Mouse (Mus musculus): ENCODE measurements at regions not wholly inside any gene's neighbourhood (a gene's known extent, or its start where the extent isn't known, plus 50 kb on each side); places are given as distances from the start of the nearest gene placed in this dataset.

DNA sequence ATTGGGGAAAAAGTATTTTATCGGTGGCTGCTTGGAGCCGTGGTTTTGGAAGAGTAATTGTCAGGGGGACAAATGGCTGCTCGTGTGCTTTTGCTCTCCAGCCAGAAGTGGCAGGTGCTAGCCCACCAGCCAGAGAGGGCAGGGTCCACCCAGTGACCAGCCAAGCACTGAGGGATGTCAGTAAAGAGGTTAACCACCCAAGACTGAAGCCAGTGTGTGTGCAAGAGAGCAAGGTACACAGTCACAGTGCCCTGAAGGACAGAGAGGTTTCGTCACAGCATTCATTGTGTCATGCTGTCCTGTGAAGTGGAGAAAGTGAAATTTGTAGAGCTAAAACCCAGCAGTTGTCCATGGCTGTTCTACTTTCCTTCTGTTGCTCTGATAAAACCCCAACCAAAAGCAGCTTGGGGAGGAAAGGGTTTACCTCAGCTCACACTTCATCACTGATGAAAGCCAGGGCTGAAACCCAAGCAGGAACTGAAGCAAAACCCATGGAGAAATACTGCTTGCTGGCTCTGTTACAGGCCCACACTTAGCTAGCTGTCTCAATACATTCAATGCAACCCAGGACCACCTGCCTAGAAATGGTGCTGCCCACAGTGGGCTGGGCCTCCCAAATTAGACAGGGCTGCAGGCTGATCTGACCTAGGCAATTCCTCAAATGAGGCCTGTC, 126.8 kb upstream of the Irf2bp2 start:
- WGBS (ENCODE audit: insufficient replicate concordance) = 59% methylated on average over 4 of the region's 4 CpGs
- ATAC-seq (ENCODE audit: low read depth) (peak; percentile 67), DNase-seq (no peak)
- no peaks in the 10 kb centered on the region for H3K9me3 ChIP-seq (replicated peaks)
- no peak overlapping the region for H3K4me2 ChIP-seq
- no peaks in the 10 kb centered on the region for H3K36me3 ChIP-seq
- peaks cover 7% of the 10 kb centered on the region for H3K4me1 ChIP-seq (replicated peaks)
- H3K27me3 ChIP-seq = no peaks in the 10 kb centered on the region
- H3K27ac ChIP-seq = peak overlapping the region; percentile 55
- no peak overlapping the region for H3K9ac ChIP-seq
- no peak overlapping the region for H3K4me3 ChIP-seq (replicated peaks)

DNA sequence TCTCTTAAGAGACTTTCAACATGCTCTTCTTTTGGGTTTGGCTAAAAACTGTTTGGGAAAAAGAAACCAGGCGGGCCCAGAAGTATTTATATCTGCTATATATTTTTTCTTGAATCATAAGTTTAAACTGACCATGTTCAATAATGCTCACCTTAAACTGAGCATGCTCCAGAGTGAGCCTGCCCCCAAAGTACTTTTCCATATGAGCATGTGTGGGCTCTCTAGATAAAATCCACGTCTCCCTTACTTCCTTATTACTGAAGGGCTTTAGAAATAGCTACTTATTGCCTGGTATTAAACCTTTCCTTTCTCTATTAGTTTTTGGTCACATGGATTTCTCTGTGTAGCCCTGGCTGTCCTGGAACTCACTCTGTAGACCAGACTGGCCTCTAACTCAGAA, 126.0 kb upstream of the Irf2bp2 start:
- ATAC-seq (ENCODE audit: low read depth) (no peak), DNase-seq (no peak)
- no peak overlapping the region for H3K9ac ChIP-seq
- H3K4me3 ChIP-seq (replicated peaks) = no peak overlapping the region
- H3K27ac ChIP-seq = no peak overlapping the region
- no peaks in the 10 kb centered on the region for H3K27me3 ChIP-seq
- no peaks in the 10 kb centered on the region for H3K9me3 ChIP-seq (replicated peaks)
- 37% methylated on average over 2 of the region's 2 CpGs for WGBS (ENCODE audit: insufficient replicate concordance)
- peaks cover 7% of the 10 kb centered on the region for H3K4me1 ChIP-seq (replicated peaks)
- no peaks in the 10 kb centered on the region for H3K36me3 ChIP-seq
- H3K4me2 ChIP-seq = no peak overlapping the region

DNA sequence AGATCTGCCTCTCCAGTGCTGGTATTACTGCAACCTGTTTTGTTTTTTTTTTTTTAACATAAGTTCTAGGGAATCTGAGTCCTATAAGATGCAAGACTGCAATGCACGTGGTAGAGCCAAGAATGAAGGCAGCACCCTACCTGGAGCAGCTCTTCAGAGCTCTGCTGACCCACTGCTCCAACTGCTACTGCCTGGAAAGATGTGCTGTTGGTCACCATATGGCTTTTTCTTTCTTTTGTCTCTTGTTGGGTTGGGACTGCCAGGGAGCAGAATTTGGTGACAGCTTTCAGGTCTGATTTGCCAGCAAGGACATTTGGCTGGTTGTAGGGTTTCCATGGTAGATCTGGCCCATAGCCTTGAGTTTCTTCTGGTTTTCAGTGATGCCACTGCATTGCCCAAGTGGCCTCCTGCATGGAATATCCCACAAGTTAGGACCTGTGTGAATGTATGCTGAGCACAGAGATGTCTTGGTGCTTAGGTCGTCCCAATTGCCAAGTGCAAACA, 123.9 kb upstream of the Irf2bp2 start:
- H3K4me1 ChIP-seq (replicated peaks) = peaks cover 7% of the 10 kb centered on the region
- no peak for DNase-seq
- H3K4me3 ChIP-seq (replicated peaks) = no peak overlapping the region
- no peaks in the 10 kb centered on the region for H3K27me3 ChIP-seq
- no peaks in the 10 kb centered on the region for H3K36me3 ChIP-seq
- H3K27ac ChIP-seq = no peak overlapping the region
- ATAC-seq (ENCODE audit: low read depth) = no peak
- H3K4me2 ChIP-seq = no peak overlapping the region
- H3K9ac ChIP-seq = no peak overlapping the region
- 56% methylated on average over 2 of the region's 2 CpGs for WGBS (ENCODE audit: insufficient replicate concordance)
- no peaks in the 10 kb centered on the region for H3K9me3 ChIP-seq (replicated peaks)

DNA sequence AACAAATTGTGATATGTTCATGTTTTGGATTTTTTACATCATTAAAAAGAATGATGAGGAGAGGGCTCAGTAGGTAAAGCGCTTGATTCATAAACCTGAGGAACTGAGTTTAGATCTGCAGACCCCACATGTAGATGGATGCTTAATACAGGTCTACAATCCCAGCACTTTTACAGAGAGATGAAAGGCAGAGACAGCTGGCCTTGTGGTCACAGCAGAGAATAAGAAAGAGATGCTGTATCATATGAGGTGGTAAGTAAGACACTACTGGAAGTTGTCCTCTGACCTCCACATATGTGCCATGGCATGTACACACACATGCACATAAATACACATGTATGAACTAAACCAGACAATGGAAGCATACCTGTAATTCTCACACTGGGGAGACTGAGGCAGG, 121.9 kb upstream of the Irf2bp2 start:
- H3K9me3 ChIP-seq (replicated peaks) = no peaks in the 10 kb centered on the region
- ATAC-seq (ENCODE audit: low read depth) (no peak), DNase-seq (no peak)
- H3K36me3 ChIP-seq = no peaks in the 10 kb centered on the region
- peaks cover 3% of the 10 kb centered on the region for H3K4me1 ChIP-seq (replicated peaks)
- no peak overlapping the region for H3K4me2 ChIP-seq
- H3K27ac ChIP-seq = no peak overlapping the region
- H3K27me3 ChIP-seq = no peaks in the 10 kb centered on the region
- H3K4me3 ChIP-seq (replicated peaks) = no peak overlapping the region
- H3K9ac ChIP-seq = no peak overlapping the region
- WGBS (ENCODE audit: insufficient replicate concordance) = 75% methylated on average over 1 of the region's 1 CpGs

DNA sequence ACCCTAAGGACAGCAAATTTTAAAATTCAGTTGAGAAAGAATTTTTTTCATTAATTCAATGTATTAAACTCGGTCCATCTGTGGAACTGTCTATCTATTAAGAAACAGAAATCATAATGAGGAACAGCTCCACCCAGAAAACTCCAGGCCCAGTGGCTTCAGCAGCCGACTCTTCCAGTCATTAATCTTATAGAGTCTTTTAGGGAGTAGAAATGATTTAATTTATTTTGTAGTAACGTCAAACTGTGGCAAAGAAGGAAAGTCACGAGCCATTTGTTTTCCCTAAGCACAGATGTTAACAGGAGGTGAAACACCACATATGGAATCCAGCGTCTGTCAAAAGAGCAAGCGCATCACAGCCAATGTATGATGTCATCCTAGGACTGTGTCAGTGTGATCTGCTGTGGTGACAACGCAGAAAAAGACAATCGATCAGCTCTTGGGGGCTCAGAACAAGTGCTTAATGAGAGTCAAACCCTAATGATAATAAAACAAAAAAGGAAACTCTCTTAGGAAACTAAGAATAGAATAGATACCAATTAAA, 119.9 kb upstream of the Irf2bp2 start:
- Histone ChIP-seq H3K27me3 (no peaks in the 10 kb centered on the region), H3K9me3 (replicated peaks) (no peaks in the 10 kb centered on the region), H3K4me1 (replicated peaks) (no peaks in the 10 kb centered on the region), H3K4me2 (no peak overlapping the region), H3K36me3 (no peaks in the 10 kb centered on the region), H3K9ac (no peak overlapping the region), H3K4me3 (replicated peaks) (no peak overlapping the region), H3K27ac (no peak overlapping the region)
- ATAC-seq (ENCODE audit: low read depth) (no peak), DNase-seq (no peak)
- 61% methylated on average over 8 of the region's 8 CpGs for WGBS (ENCODE audit: insufficient replicate concordance)

DNA sequence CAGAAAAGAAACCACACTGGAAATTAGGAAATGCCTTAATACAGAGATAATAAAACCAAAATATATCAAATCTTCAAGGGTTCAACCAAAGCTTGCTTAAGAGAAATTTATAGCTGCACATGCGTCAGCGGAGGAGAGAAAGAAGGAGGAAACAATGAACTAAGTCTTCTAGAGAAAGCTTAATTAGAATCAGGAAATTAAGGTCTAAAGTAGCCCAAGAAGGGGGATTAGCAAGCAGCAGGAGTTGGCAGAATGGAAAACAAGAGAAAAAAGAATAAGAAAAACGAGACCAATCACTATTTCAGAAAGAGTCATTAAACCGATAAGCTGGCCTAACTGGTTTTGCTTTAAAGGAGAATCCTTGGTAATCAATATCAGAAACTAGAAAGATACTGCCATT, 119.4 kb upstream of the Irf2bp2 start:
- Histone ChIP-seq H3K27me3 (no peaks in the 10 kb centered on the region), H3K9me3 (replicated peaks) (no peaks in the 10 kb centered on the region), H3K36me3 (no peaks in the 10 kb centered on the region), H3K4me2 (no peak overlapping the region), H3K4me1 (replicated peaks) (no peaks in the 10 kb centered on the region), H3K27ac (no peak overlapping the region), H3K9ac (no peak overlapping the region), H3K4me3 (replicated peaks) (no peak overlapping the region)
- 66% methylated on average over 4 of the region's 4 CpGs for WGBS (ENCODE audit: insufficient replicate concordance)
- ATAC-seq (ENCODE audit: low read depth) = no peak
- DNase-seq = no peak

DNA sequence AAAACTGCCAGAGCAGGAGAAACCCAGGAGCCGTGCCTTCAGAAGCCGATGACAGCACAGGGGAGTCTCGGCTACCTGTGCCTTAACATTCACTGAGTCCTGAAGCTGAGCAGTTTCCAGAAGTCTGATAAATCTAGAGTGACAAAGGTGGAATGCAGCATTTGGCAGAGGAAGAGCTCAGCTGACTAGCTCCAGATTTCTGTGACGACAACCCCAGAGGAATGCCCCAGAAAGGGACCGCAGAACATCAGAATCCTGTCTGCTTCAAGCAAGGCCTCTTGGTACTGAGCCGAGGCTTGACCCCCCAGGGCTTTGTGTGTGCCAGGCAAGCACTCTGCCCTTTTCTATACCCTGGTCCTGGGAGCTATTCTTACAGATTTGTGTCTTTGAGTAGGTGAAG, 119.0 kb upstream of the Irf2bp2 start:
- no peak overlapping the region for H3K4me2 ChIP-seq
- H3K27me3 ChIP-seq = no peaks in the 10 kb centered on the region
- H3K4me3 ChIP-seq (replicated peaks) = no peak overlapping the region
- no peak overlapping the region for H3K27ac ChIP-seq
- H3K9ac ChIP-seq = no peak overlapping the region
- H3K9me3 ChIP-seq (replicated peaks) = no peaks in the 10 kb centered on the region
- DNase-seq (no peak), ATAC-seq (ENCODE audit: low read depth) (no peak)
- H3K36me3 ChIP-seq = no peaks in the 10 kb centered on the region
- WGBS (ENCODE audit: insufficient replicate concordance) = 75% methylated on average over 6 of the region's 6 CpGs
- H3K4me1 ChIP-seq (replicated peaks) = no peaks in the 10 kb centered on the region

DNA sequence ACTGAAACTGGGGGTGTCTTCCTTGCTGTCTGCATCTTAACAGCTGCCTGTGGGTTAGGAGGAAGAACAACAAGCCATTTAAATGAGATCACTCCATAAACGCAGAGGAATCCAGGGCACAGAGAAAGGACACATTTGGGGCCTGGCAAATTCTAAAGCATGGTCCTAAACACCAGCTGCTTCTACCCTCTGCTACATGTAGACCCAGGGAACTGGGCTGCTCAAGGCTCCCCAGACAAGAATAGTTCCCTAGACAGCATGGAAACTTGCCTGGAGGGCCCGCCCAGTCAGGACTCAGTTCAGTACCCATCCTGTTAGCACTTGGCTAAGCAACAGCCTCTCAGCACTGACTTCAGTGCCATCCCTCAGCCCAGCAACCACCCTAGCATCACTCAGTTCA, 115.2 kb upstream of the Irf2bp2 start:
- peaks cover 13% of the 10 kb centered on the region for H3K4me1 ChIP-seq (replicated peaks)
- 62% methylated on average over 2 of the region's 2 CpGs for WGBS (ENCODE audit: insufficient replicate concordance)
- H3K4me3 ChIP-seq (replicated peaks) = no peak overlapping the region
- no peaks in the 10 kb centered on the region for H3K36me3 ChIP-seq
- H3K27me3 ChIP-seq = no peaks in the 10 kb centered on the region
- no peak for ATAC-seq (ENCODE audit: low read depth)
- no peak for DNase-seq
- no peak overlapping the region for H3K4me2 ChIP-seq
- H3K27ac ChIP-seq = no peak overlapping the region
- H3K9ac ChIP-seq = no peak overlapping the region
- no peaks in the 10 kb centered on the region for H3K9me3 ChIP-seq (replicated peaks)

DNA sequence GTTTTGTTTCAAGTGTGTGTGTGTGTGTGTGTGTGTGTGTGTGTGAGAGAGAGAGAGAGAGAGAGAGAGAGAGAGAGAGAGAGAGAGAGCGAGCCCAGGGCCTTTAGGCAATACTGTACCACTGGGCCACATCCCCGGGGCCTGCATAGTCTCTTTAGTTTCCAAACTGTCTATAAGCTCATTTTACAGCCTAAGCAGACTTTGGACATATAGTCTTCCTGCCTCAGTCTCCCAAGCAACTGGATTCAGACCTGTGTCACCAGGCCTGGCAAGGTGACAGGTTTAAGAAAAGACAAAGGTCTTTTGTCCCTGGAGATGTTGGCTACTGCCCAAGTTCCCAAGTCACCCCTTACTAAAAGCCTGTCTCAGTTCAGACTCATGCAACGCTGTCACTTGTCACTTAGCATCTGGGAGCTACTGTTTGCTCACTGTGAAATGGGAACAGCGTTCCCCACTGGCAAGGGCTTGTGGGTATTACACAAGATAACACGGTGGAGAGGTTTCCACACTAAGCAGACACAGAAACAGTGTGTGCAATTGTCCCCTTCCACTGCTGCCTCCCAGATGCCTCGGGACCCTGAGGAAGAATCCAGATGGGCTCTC, 113.6 kb upstream of the Irf2bp2 start:
- DNase-seq (no peak), ATAC-seq (ENCODE audit: low read depth) (no peak)
- H3K36me3 ChIP-seq = no peaks in the 10 kb centered on the region
- H3K4me1 ChIP-seq (replicated peaks) = peaks cover 17% of the 10 kb centered on the region
- no peak overlapping the region for H3K4me3 ChIP-seq (replicated peaks)
- no peak overlapping the region for H3K4me2 ChIP-seq
- 48% methylated on average over 6 of the region's 6 CpGs for whole genome bisulfite sequencing (ENCODE audit: insufficient replicate concordance)
- no peak overlapping the region for H3K9ac ChIP-seq
- H3K27me3 ChIP-seq = no peaks in the 10 kb centered on the region
- no peaks in the 10 kb centered on the region for H3K9me3 ChIP-seq (replicated peaks)
- H3K27ac ChIP-seq = no peak overlapping the region

DNA sequence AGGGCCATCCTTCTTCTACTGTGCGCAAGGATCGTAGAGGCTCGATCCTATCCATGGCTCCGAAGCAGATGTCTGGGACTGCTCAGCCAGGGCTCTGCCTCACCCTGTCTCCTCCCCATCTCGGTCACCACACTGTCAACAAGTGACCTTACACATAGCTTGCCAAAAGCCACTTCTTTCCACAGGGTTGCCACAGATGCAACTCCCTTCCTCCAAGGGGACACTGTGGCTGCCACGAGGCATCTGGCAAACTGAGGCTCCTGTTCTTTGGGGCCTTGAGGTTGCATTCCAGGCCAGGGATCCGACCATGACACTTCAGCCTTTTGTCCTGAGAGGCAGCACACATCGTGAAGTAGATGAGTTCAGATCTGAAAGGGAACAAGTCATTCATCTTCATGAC, 112.5 kb upstream of the Irf2bp2 start:
- ATAC-seq (ENCODE audit: low read depth) (no peak), DNase-seq (no peak)
- Histone ChIP-seq H3K4me2 (no peak overlapping the region), H3K9me3 (replicated peaks) (no peaks in the 10 kb centered on the region), H3K4me1 (replicated peaks) (peaks cover 17% of the 10 kb centered on the region), H3K27me3 (no peaks in the 10 kb centered on the region), H3K4me3 (replicated peaks) (no peak overlapping the region), H3K36me3 (no peaks in the 10 kb centered on the region), H3K27ac (no peak overlapping the region), H3K9ac (no peak overlapping the region)
- 71% methylated on average over 8 of the region's 8 CpGs for WGBS (ENCODE audit: insufficient replicate concordance)

DNA sequence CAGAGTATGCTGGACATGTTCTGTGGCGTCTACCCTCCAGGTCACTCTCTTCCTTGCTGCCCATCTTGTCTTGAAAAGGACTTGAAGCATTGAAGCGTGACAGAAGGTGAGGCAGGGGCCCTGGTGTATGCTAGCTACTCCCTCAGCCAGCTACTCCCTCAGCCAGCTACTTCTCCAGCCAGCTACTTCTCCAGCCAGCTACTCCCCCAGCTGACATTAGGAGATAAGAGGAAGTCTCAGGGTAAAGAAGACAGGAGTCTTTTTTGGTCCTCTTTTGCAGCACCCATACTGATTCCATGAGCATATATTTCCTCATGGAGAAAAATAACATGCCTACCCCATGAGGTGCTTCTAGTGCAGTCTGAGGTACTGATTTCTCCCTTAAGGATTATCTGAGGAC, 111.6 kb upstream of the Irf2bp2 start:
- H3K36me3 ChIP-seq = no peaks in the 10 kb centered on the region
- H3K27me3 ChIP-seq = no peaks in the 10 kb centered on the region
- no peak overlapping the region for H3K27ac ChIP-seq
- H3K4me2 ChIP-seq = no peak overlapping the region
- H3K9me3 ChIP-seq (replicated peaks) = no peaks in the 10 kb centered on the region
- H3K4me1 ChIP-seq (replicated peaks) = peaks cover 17% of the 10 kb centered on the region
- no peak overlapping the region for H3K4me3 ChIP-seq (replicated peaks)
- 52% methylated on average over 2 of the region's 2 CpGs for WGBS (ENCODE audit: insufficient replicate concordance)
- ATAC-seq (ENCODE audit: low read depth) (no peak), DNase-seq (no peak)
- H3K9ac ChIP-seq = no peak overlapping the region

DNA sequence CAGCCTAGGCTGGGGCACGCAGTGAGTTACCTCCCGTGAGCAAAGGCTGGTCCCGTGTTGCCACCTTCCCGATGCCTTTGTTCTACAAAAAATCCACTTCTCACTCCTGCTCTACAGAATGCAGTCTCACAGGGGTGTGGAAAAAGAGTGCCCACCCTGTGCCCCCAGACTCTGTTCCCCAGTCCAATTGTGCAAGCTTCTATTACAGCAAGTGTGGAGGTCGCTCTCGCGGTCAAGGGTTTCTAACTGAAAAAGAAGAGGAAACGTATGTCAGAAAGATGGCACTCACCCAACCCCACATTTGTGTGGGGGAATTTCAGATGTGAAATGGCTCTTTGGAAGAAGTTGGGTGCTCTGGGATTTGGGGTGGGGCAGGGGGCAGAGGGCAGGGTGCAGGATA, 110.9 kb upstream of the Irf2bp2 start:
- no peaks in the 10 kb centered on the region for H3K9me3 ChIP-seq (replicated peaks)
- H3K9ac ChIP-seq = no peak overlapping the region
- no peak overlapping the region for H3K4me3 ChIP-seq (replicated peaks)
- no peak overlapping the region for H3K27ac ChIP-seq
- H3K36me3 ChIP-seq = no peaks in the 10 kb centered on the region
- H3K4me1 ChIP-seq (replicated peaks) = peaks cover 18% of the 10 kb centered on the region
- 61% methylated on average over 8 of the region's 8 CpGs for WGBS (ENCODE audit: insufficient replicate concordance)
- no peaks in the 10 kb centered on the region for H3K27me3 ChIP-seq
- ATAC-seq (ENCODE audit: low read depth) (no peak), DNase-seq (no peak)
- no peak overlapping the region for H3K4me2 ChIP-seq

Data from liver, embryonic 13.5 days (tissue).